Mouse (Mus musculus) MEL (cell line): ENCODE measurements around the gene Hectd4. TPM values are rescaled to one million over a fixed set of nuclear protein-coding genes. Genes with fewer than 3 reads are reported as not detected.
A peak's percentile ranks its signal among the peaks of the same experiment; 100 is the strongest.

Experiments used
- DNase-seq: peaks from one replicate; pipeline ENCODE4 v3.0.0; 2011; ENCODE audit warnings: low read depth, low spot score
- H3K27ac ChIP-seq: 2 replicates; pipeline ENCODE4 v1.5.1; 2012; ENCODE audit warnings: low read depth, mild to moderate bottlenecking, control low read depth, low read length, moderate library complexity; ENCODE audit not compliant: control insufficient read depth
- H3K27me3 ChIP-seq, 2 experiments: fragments of 150-350 bp in 1 of 2; sonication (generic) in 1 of 2; 2 replicates each; pipeline ENCODE4 v1.6.1; 2012; ENCODE audit warnings: low read length in 2 of 2, mild to moderate bottlenecking in 2 of 2, improper control_type of control experiment in 1 of 2, moderate library complexity in 1 of 2; ENCODE audit not compliant: insufficient read depth in 2 of 2, control insufficient read depth in 1 of 2
- H3K36me3 ChIP-seq, 2 experiments: 2 replicates each; pipeline ENCODE4 v1.6.1; 2012 to 2014; ENCODE audit warnings: low read length in 2 of 2, improper control_type of control experiment in 1 of 2, inconsistent platforms in 1 of 2, mild to moderate bottlenecking in 1 of 2; ENCODE audit not compliant: insufficient read depth in 2 of 2, control insufficient read depth in 1 of 2
- H3K4me1 ChIP-seq, 2 experiments: fragments of 150-350 bp in 1 of 2; sonication (generic) in 1 of 2; 2 replicates each; pipeline ENCODE4 v1.6.1; 2012; ENCODE audit warnings: low read length in 2 of 2, improper control_type of control experiment in 1 of 2, mild to moderate bottlenecking in 1 of 2; ENCODE audit not compliant: insufficient read depth in 2 of 2, control insufficient read depth in 1 of 2
- H3K4me3 ChIP-seq, 2 experiments: fragments of 150-350 bp in 1 of 2; sonication (generic) in 1 of 2; 2 replicates each; pipeline ENCODE4 v1.5.1; 2012; ENCODE audit warnings: low read depth in 2 of 2, low read length in 2 of 2, mild to moderate bottlenecking in 2 of 2, moderate library complexity in 2 of 2, control low read depth in 1 of 2, improper control_type of control experiment in 1 of 2; ENCODE audit not compliant: control insufficient read depth in 1 of 2, insufficient read depth in 1 of 2
- H3K79me2 ChIP-seq: 2 replicates; pipeline ENCODE4 v1.6.1; 2012; ENCODE audit warnings: mild to moderate bottlenecking, low read length, moderate library complexity; ENCODE audit not compliant: control insufficient read depth, poor library complexity, insufficient read depth
- H3K9ac ChIP-seq: 2 replicates; pipeline ENCODE4 v1.6.1; 2012; ENCODE audit warnings: low read depth, mild to moderate bottlenecking, control low read depth, low read length, moderate library complexity; ENCODE audit not compliant: control insufficient read depth, poor library complexity, severe bottlenecking
- H3K9me3 ChIP-seq: fragments of 150-350 bp; sonication (generic); replicated peaks from 2 replicates; pipeline ENCODE4 v1.6.1; 2012; ENCODE audit warnings: mild to moderate bottlenecking, low read length, improper control_type of control experiment, moderate library complexity; ENCODE audit not compliant: insufficient read depth
- CHD1 ChIP-seq: IDR thresholded peaks from 2 replicates; pipeline ENCODE4 v1.6.1; 2012; ENCODE audit warnings: low read depth, mild to moderate bottlenecking, inconsistent platforms, low read length, improper control_type of control experiment
- CHD2 ChIP-seq: IDR thresholded peaks from 2 replicates; pipeline ENCODE4 v1.6.1; 2011; ENCODE audit warnings: low read length, improper control_type of control experiment
- E2F4 ChIP-seq: IDR thresholded peaks from 2 replicates; pipeline ENCODE4 v1.6.1; 2011; ENCODE audit warnings: low read depth, low read length, improper control_type of control experiment, borderline replicate concordance
- ETS1 ChIP-seq: IDR thresholded peaks from 2 replicates; pipeline ENCODE4 v1.6.1; 2012; ENCODE audit warnings: low read depth, mild to moderate bottlenecking, inconsistent platforms, low read length, improper control_type of control experiment, moderate library complexity
- GABPA ChIP-seq: IDR thresholded peaks from 2 replicates; pipeline ENCODE4 v1.6.1; 2012; ENCODE audit warnings: low read depth, mild to moderate bottlenecking, inconsistent platforms, low read length, improper control_type of control experiment, moderate library complexity
- HCFC1 ChIP-seq: IDR thresholded peaks from 2 replicates; pipeline ENCODE4 v1.6.1; 2012; ENCODE audit warnings: low read depth, mild to moderate bottlenecking, inconsistent platforms, low read length, improper control_type of control experiment, moderate library complexity
- MAX ChIP-seq: IDR thresholded peaks from 2 replicates; pipeline ENCODE4 v1.6.1; 2011; ENCODE audit warnings: low read length, improper control_type of control experiment
- MXI1 ChIP-seq: IDR thresholded peaks from 2 replicates; pipeline ENCODE4 v1.6.1; 2011; ENCODE audit warnings: mild to moderate bottlenecking, low read depth, low read length, improper control_type of control experiment
- NELFE ChIP-seq: IDR thresholded peaks from 2 replicates; pipeline ENCODE4 v1.6.1; 2011; ENCODE audit warnings: low read depth, low read length, improper control_type of control experiment
- NRF1 ChIP-seq: IDR thresholded peaks from 2 replicates; pipeline ENCODE4 v1.6.1; 2014; ENCODE audit warnings: low read depth, mild to moderate bottlenecking, inconsistent platforms, low read length, improper control_type of control experiment, moderate library complexity; ENCODE audit not compliant: poor library complexity, insufficient read depth, severe bottlenecking
- POLR2A ChIP-seq, 2 experiments: IDR thresholded peaks; 2 replicates each; pipeline ENCODE4 v1.6.1; 2011 to 2012; ENCODE audit warnings: low read length in 2 of 2, mild to moderate bottlenecking in 2 of 2, control low read depth in 1 of 2, improper control_type of control experiment in 1 of 2, low read depth in 1 of 2, moderate library complexity in 1 of 2; ENCODE audit not compliant: control insufficient read depth in 1 of 2, insufficient read depth in 1 of 2, poor library complexity in 1 of 2
- POLR2AphosphoS2 ChIP-seq: IDR thresholded peaks from 2 replicates; pipeline ENCODE4 v1.6.1; 2011; ENCODE audit warnings: low read length, improper control_type of control experiment
- POLR2AphosphoS5 ChIP-seq: IDR thresholded peaks from 2 replicates; pipeline ENCODE4 v1.6.1; 2012; ENCODE audit warnings: low read depth, borderline replicate concordance, mild to moderate bottlenecking, inconsistent platforms, low read length, moderate library complexity, mixed read lengths
- RAD21 ChIP-seq: IDR thresholded peaks from 2 replicates; pipeline ENCODE4 v1.6.1; 2011; ENCODE audit warnings: mild to moderate bottlenecking, low read depth, low read length, improper control_type of control experiment
- RCOR1 ChIP-seq: IDR thresholded peaks from 2 replicates; pipeline ENCODE4 v1.6.1; 2012; ENCODE audit warnings: low read depth, mild to moderate bottlenecking, inconsistent platforms, low read length, improper control_type of control experiment
- SIN3A ChIP-seq: IDR thresholded peaks from 2 replicates; pipeline ENCODE4 v1.6.1; 2012; ENCODE audit warnings: low read length, improper control_type of control experiment, inconsistent platforms
- TBP ChIP-seq: IDR thresholded peaks from 2 replicates; pipeline ENCODE4 v1.8.0; 2011; ENCODE audit warnings: low read depth, low read length, improper control_type of control experiment
- TCF12 ChIP-seq: IDR thresholded peaks from 2 replicates; pipeline ENCODE4 v1.6.1; 2014; ENCODE audit warnings: low read depth, mild to moderate bottlenecking, inconsistent platforms, low read length, improper control_type of control experiment, moderate library complexity
- ZC3H11A ChIP-seq: IDR thresholded peaks from 2 replicates; pipeline ENCODE4 v1.6.1; 2012; ENCODE audit warnings: low read depth, mild to moderate bottlenecking, inconsistent platforms, low read length, improper control_type of control experiment
- ZMIZ1 ChIP-seq: IDR thresholded peaks from 2 replicates; pipeline ENCODE4 v1.6.1; 2012; ENCODE audit warnings: low read depth, mild to moderate bottlenecking, inconsistent platforms, low read length, improper control_type of control experiment, moderate library complexity
- polyA plus RNA-seq, 2 experiments: library from polyadenylated mRNA; stranded (reverse) in 1 of 2; unstranded in 1 of 2; fragments of >175 nt in 1 of 2; fragments of >200 nt in 1 of 2; gene quantifications; 2 replicates each; pipeline versions ENCODE4 v1.2.1 to v1.2.4; 2012; ENCODE audit warnings: low replicate concordance in 2 of 2, low read depth in 1 of 2; ENCODE audit not compliant: insufficient read length in 2 of 2, insufficient read depth in 1 of 2, missing spikeins in 1 of 2
- total RNA-seq: library from RNA; depleted of rRNA; stranded (reverse); fragments of 300-350 nt; gene quantifications from 2 replicates; pipeline ENCODE4 v1.2.3, GENCODE M21; 2012

Hectd4 gene
- total and polyA plus RNA-seq, 3 experiments = 7.0 to 10.8 TPM; not detected in 1

- H3K9ac ChIP-seq = peak overlapping the region; percentile 52
- peak overlapping the region; percentile 51 to 77 for H3K4me3 ChIP-seq
- H3K27ac ChIP-seq = no peak overlapping the region
These were observed 166.3 kb downstream of the Hectd4 start for GRCm38 (mm10) chr5:121386120-121386909.

GRCm38 (mm10) chr5:121387126-121387525 is 167.1 kb downstream of the Hectd4 start:
- TF ChIP-seq POLR2AphosphoS2 = no peak
- TF ChIP-seq ZC3H11A = no peak
- TF ChIP-seq RAD21 = no peak
- no peak for TF ChIP-seq TBP
- no peak for TF ChIP-seq POLR2AphosphoS5
- no peak for TF ChIP-seq POLR2A (IDR thresholded peaks at IDR 0.05; ENCODE audit: control insufficient read depth in 1 of 2, insufficient read depth in 1 of 2, low read depth in 1 of 2, low read length in 2 of 2, poor library complexity in 1 of 2)
- no peak for TF ChIP-seq ZMIZ1
- TF ChIP-seq CHD2 = no peak
- no peak for TF ChIP-seq NRF1
- no peak for TF ChIP-seq TCF12
- TF ChIP-seq GABPA = no peak
- TF ChIP-seq RCOR1 = no peak
- no peak for TF ChIP-seq CHD1
- no peak for TF ChIP-seq NELFE
- no peak for TF ChIP-seq ETS1
- TF ChIP-seq HCFC1 = no peak
- TF ChIP-seq, all 39 proteins: peak for 0
- Histone ChIP-seq H3K9ac (no peak overlapping the region), H3K4me1 (peaks cover 2 to 16% of the 10 kb centered on the region in 2 experiments; a peak in 3 of 4 replicates), H3K9me3 (no peaks in the 10 kb centered on the region), H3K79me2 (peaks cover 3% of the 10 kb centered on the region; the same call in 1 of the 2 replicates), H3K4me3 (peak overlapping the region in 1 of 2 experiments; percentile 77; a peak in 1 of 4 replicates), H3K36me3 (peaks cover 0 to 14% of the 10 kb centered on the region in 2 experiments; a peak in 2 of 4 replicates), H3K27me3 (no peaks in the 10 kb centered on the region), H3K27ac (no peak overlapping the region)
- no peak for DNase-seq

More at GRCm38 (mm10) chr5:121386120-121386909, 166.3 kb downstream of the Hectd4 start:
- Histone ChIP-seq H3K36me3 (peaks cover 0 to 14% of the 10 kb centered on the region in 2 experiments; a peak in 2 of 4 replicates), H3K27me3 (no peaks in the 10 kb centered on the region), H3K79me2 (peaks cover 3% of the 10 kb centered on the region; the same call in 1 of the 2 replicates), H3K9me3 (no peaks in the 10 kb centered on the region), H3K4me1 (peaks cover 2 to 16% of the 10 kb centered on the region in 2 experiments; a peak in 3 of 4 replicates)
- peak; percentile 15 for TF ChIP-seq SIN3A
- no peak for TF ChIP-seq HCFC1
- no peak for TF ChIP-seq E2F4
- peak; percentile 9; the same call in 1 of the 2 replicates for TF ChIP-seq MAX
- TF ChIP-seq MXI1 = peak; percentile 34; the same call in 1 of the 2 replicates
- DNase-seq = peak; percentile 59
